Mouse (Mus musculus) natural killer cell, adult 2 months (primary cell): ENCODE data around the gene Grk2.
"Not testable (repeated sequence)": the region's sequence is repeated elsewhere in the genome, so short reads cannot be mapped to it uniquely, and the experiment has no call there.

Experiments used
- DNase-seq, 2 experiments: peaks; one replicate each; pipeline ENCODE4 v3.0.0; 2022; ENCODE audit warnings: low spot score in 2 of 2

Gene Grk2

GRCm38 (mm10) chr19:4270187-4270586 lies 35.8 kb downstream of the Grk2 start:
- no peak for DNase-seq

- DNase-seq: peak; percentile 53 to 63
Observed at GRCm38 (mm10) chr19:4268566-4269361, 37.3 kb downstream of the Grk2 start, which contains the start of gene Ssh3. TSS of gene Ssh3 (minus strand) at chr19:4269180.

- DNase-seq: no peak
Observed at GRCm38 (mm10) chr19:4265956-4266355, 40.1 kb downstream of the Grk2 start.

DNA sequence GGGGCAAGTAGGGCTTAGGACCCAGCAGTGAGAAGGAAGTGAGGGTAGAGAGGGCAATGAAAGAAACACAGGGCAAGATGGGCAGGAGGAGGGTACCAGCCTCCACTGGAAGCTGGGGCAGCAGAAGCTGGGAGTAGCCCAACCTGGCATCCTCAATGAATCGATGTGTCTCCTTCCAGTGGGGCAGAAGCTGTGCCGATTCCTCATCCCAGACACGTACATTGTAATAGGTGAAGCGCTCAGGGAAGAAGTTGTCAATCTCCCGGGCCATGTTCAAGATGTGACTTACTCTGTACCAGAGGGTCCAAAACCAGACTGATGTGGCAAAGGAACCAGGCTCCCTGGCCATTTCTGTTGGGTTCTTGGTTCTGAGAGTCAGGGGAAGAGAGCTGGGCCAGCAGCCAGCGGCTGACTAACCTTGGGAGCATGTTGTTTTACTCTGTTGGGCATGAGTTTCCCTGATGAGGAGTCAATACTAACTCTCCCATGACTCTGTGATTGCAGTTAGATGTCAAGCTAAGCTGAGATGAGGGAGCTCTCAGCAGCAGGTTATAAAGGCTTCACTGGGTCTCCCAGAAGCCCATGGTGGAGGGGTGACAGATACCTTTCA lies 41.7 kb downstream of the Grk2 start:
- DNase-seq: no peak

GRCm38 (mm10) chr19:4263702-4264101 lies 42.3 kb downstream of the Grk2 start:
- DNase-seq: no peak

- peak; percentile 65 to 74 for DNase-seq
Observed at GRCm38 (mm10) chr19:4262756-4263155, 43.3 kb downstream of the Grk2 start.

DNA sequence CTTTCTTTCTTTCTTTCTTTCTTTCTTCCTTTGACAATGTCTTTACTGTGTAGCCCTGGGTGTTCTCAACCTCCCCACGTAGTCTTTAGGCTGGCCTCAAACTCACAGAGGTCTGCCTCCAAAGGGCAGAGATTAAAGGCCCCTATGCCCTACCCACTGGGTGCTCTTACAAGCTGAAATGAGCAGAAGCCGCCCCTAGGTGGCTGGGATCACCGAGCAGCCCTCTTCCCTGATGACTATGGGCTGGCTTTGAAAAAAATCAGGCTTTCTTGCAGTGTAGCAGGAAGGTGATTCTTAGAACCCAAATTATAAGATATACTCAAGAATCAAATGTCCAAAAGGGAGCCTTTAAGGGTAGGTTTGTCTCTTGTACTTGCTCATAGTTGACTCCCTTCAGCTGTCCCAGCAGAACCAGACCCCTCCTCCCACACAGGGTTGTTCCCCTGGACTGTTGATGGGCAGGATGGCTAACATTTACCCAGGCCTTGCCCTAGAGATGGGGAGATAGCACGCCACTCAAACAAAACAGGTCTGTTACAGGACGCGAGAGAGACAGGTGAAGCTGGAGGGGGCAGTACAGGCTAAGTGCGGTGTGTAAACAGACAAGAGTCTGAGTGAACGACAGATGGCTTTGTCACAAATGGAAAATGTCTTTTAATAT lies 44.9 kb downstream of the Grk2 start:
- peak in 1 of 2 experiments; percentile 36 for DNase-seq

DNA sequence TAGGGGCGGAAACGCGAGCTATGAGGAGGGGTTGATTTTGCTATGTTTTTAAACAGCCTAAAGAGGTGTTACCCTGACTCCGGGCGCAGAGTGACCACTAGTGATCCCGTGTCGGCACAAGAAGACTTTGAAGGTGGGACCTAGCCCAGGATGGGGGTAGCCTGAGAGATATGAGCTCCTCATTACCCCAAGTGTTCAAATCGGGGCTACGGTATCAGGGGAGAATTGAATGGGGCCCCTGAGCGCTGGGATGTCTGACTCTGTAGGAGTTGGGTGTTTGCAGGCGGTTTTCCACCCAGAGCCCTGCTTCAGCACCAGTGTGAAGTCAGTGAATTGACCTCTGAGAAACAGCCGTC lies 48.1 kb downstream of the Grk2 start:
- DNase-seq: no peak

DNA sequence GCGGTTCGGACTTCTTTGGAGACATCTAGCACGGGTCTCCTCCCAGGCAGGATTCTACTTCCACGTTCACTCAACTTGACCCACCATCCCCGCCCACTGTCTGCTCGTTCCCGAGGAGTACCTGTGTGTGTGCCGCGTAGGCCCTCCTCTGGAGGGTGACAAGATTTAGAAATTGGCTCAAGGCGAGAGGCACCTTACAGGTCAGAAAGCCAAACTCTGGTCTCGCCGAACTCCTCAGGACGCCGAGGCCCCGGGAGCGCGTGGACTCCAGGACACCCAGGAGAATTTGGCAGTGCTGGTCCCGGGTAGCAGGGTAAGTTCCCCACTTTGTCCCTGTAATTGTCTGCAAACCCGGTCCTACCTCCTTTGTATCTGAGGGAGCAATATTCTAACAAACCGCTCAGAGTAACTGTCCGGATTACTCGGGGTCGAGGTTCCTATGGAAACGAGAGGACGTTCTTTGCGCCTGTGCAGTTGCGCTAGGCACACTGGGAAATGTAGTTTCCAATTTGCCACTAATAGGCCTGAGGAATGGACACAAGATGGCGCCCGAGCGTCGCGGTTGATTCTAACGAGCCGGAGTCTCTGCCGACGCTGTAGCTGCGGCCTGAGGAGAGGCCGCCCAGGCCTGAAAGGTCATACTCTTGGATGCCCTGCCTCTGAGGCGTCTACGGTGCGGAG lies 48.7 kb downstream of the Grk2 start:
- peak; percentile 88 to 90 for DNase-seq

- no peak for DNase-seq
Observed at GRCm38 (mm10) chr19:4255583-4256162, 50.3 kb downstream of the Grk2 start.

DNA sequence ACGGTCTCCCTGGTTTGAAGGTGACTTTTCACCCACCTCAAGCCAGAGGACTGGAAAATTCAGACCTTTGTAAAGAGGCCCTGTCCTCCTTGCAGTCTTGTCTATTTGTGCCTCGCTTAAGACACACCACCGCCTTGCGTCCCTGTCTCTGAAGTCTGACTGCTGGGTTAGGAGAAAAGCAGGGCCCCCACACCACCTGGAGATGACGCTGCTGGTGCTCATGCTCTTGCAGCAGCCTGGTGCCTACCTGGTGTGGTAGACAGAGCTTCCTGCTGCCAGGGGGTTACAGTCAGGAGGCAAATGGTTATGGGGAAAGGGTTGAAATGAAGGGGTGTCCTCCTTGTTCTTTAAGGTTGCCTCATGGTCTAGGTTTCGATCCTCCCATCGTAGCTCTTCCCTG lies 51.8 kb downstream of the Grk2 start:
- no peak for DNase-seq

DNA sequence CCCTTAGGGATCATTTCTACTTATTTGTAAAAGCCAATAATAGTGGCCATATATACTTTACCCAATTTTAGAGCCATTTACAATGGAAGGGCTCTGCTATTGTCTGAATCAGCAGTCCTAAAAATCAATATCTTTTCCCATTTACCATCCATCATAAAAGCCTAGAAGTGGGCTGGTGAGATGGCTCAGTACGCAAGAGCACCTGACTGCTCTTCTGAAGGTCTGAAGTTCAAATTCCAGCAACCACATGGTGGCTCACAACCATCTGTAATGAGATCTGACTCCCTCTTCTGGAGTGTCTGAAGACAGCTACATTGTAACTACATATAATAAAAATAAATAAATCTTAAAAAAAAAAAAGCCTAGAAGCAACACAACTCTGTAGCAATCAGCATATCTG lies 57.3 kb downstream of the Grk2 start:
- not testable (repeated sequence) for DNase-seq

DNA sequence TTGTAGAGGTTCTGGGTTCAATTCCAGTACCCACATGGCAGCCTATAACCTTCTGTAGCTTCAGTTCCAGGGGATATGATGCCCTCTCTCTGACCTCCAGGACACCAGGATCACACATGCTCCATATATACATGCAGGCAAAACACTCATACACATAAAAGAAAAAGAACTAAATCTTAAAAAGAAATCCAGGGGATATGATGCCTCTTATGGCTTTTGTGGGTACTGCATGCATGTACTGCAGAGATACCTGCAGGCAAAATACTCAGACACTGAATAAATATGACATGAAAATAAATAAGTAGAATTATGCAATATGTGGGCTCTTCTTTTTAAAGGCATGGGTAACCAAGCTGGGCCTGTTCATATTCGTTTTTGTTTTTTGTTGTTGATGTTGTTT lies 59.0 kb downstream of the Grk2 start:
- DNase-seq: no peak

GRCm38 (mm10) chr19:4244775-4245174 lies 61.2 kb downstream of the Grk2 start:
- DNase-seq: no peak

GRCm38 (mm10) chr19:4242416-4242815 lies 63.6 kb downstream of the Grk2 start:
- DNase-seq: no peak

DNA sequence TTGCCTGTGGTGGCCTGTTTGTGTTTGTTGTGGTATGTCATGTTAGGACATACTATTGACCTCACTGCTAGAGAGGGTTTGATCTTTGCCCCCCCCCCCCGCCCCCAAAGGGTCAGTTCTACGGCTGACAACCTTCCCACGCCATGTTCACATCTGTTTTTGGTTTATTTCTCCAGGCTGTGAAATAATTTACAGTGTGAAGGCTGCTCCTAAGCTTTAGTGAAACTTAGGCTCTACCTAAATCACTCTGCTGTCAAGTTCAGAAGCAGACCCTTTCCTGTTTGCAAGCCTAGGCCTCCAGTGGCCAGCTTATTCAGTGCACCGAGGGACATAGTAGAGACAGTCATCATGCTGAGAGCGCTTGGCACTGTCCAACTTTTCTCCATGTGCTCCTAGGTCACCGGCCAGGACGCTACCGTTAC lies 65.8 kb downstream of the Grk2 start:
- DNase-seq: no peak
